Mouse (Mus musculus) liver (tissue): ENCODE results near the gene Parp8.

Experiments used
- DNase-seq: peaks from one replicate; pipeline ENCODE4 v3.0.0-alpha.2; 2020; ENCODE audit warnings: mixed read lengths

Parp8 gene

GRCm38 (mm10) chr13:116830984-116831383, 194.4 kb downstream of the Parp8 start:
- no peak for DNase-seq

GRCm38 (mm10) chr13:116829015-116829414, 196.3 kb downstream of the Parp8 start:
- DNase-seq: no peak

DNA sequence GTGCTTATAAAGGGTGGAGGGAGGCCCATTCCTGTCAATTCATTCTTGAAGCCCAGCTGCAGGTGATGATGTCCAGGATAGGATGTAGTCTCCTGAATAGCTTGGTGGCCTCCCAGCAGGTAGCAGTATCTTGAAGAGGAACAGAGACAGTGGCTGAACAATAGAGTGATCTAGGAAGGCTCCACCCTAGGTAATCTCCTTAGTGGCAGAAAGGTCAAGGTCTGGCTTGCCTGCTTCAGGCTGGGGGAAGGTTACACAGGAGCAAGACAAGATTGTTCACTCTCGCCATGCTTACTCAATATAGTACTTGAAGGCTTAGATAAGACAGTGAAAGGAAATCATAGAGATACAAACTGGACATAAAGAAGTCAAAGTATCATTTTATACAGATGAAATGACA, 213.9 kb downstream of the Parp8 start:
- DNase-seq: no peak
